Mouse (Mus musculus): ENCODE data around the gene Mcm2. TPM values are rescaled to one million over a fixed set of nuclear protein-coding genes. Genes with fewer than 3 reads are reported as not detected.
A peak's percentile ranks its signal among the peaks of the same experiment; 100 is the strongest.

Gene Mcm2
- polyA plus RNA-seq, 1 experiment, result 8.1 TPM

GRCm38 (mm10) chr6:88860914-88861313 is 37.7 kb downstream of the Mcm2 start:
- H3K36me3 ChIP-seq (ENCODE audit: control insufficient read depth, insufficient read depth, low read length), result no peaks in the 10 kb centered on the region
- H3K27ac ChIP-seq (ENCODE audit: control insufficient read depth, insufficient read depth, low read depth, low read length), result no peak overlapping the region
- no peaks in the 10 kb centered on the region for H3K4me1 ChIP-seq (ENCODE audit: control insufficient read depth, insufficient read depth, low read length)
- TF ChIP-seq POLR2A (IDR thresholded peaks at IDR 0.05; ENCODE audit: control insufficient read depth, low read depth, low read length), result no peak
- peak; percentile 40; the same call in 1 of the 2 replicates for TF ChIP-seq CTCF (IDR thresholded peaks at IDR 0.05; ENCODE audit: control insufficient read depth, insufficient read depth, insufficient replicate concordance, low read depth, low read length)
- H3K4me3 ChIP-seq (ENCODE audit: control insufficient read depth, low read depth, low read length), result no peak overlapping the region
- no peaks in the 10 kb centered on the region for H3K27me3 ChIP-seq (ENCODE audit: control insufficient read depth, insufficient read depth, low read length)

- no peak overlapping the region for H3K4me3 ChIP-seq (ENCODE audit: control insufficient read depth, low read depth, low read length)
- H3K36me3 ChIP-seq (ENCODE audit: control insufficient read depth, insufficient read depth, low read length), result no peaks in the 10 kb centered on the region
- H3K27ac ChIP-seq (ENCODE audit: control insufficient read depth, insufficient read depth, low read depth, low read length), result no peak overlapping the region
- H3K27me3 ChIP-seq (ENCODE audit: control insufficient read depth, insufficient read depth, low read length), result no peaks in the 10 kb centered on the region
- H3K4me1 ChIP-seq (ENCODE audit: control insufficient read depth, insufficient read depth, low read length), result no peaks in the 10 kb centered on the region
- no peak for TF ChIP-seq CTCF (IDR thresholded peaks at IDR 0.05; ENCODE audit: control insufficient read depth, insufficient read depth, insufficient replicate concordance, low read depth, low read length)
- TF ChIP-seq POLR2A (IDR thresholded peaks at IDR 0.05; ENCODE audit: control insufficient read depth, low read depth, low read length), result no peak
These were observed 40.2 kb downstream of the Mcm2 start for GRCm38 (mm10) chr6:88858341-88858740.

- no peak overlapping the region for H3K4me3 ChIP-seq (ENCODE audit: control insufficient read depth, low read depth, low read length)
- no peaks in the 10 kb centered on the region for H3K27me3 ChIP-seq (ENCODE audit: control insufficient read depth, insufficient read depth, low read length)
- no peaks in the 10 kb centered on the region; the same call in 1 of the 2 replicates for H3K4me1 ChIP-seq (ENCODE audit: control insufficient read depth, insufficient read depth, low read length)
- no peak overlapping the region for H3K27ac ChIP-seq (ENCODE audit: control insufficient read depth, insufficient read depth, low read depth, low read length)
- no peaks in the 10 kb centered on the region for H3K36me3 ChIP-seq (ENCODE audit: control insufficient read depth, insufficient read depth, low read length)
- TF ChIP-seq POLR2A (IDR thresholded peaks at IDR 0.05; ENCODE audit: control insufficient read depth, low read depth, low read length) (no peak), CTCF (IDR thresholded peaks at IDR 0.05; ENCODE audit: control insufficient read depth, insufficient read depth, insufficient replicate concordance, low read depth, low read length) (no peak)
These were observed 40.8 kb downstream of the Mcm2 start for GRCm38 (mm10) chr6:88857830-88858229.

GRCm38 (mm10) chr6:88857249-88857648 is 41.3 kb downstream of the Mcm2 start:
- Histone ChIP-seq H3K27me3 (ENCODE audit: control insufficient read depth, insufficient read depth, low read length) (no peaks in the 10 kb centered on the region), H3K4me1 (ENCODE audit: control insufficient read depth, insufficient read depth, low read length) (no peaks in the 10 kb centered on the region; the same call in 1 of the 2 replicates), H3K27ac (ENCODE audit: control insufficient read depth, insufficient read depth, low read depth, low read length) (no peak overlapping the region), H3K36me3 (ENCODE audit: control insufficient read depth, insufficient read depth, low read length) (no peaks in the 10 kb centered on the region), H3K4me3 (ENCODE audit: control insufficient read depth, low read depth, low read length) (no peak overlapping the region)
- TF ChIP-seq POLR2A (IDR thresholded peaks at IDR 0.05; ENCODE audit: control insufficient read depth, low read depth, low read length) (no peak), CTCF (IDR thresholded peaks at IDR 0.05; ENCODE audit: control insufficient read depth, insufficient read depth, insufficient replicate concordance, low read depth, low read length) (no peak)

- no peak overlapping the region for H3K4me3 ChIP-seq (ENCODE audit: control insufficient read depth, low read depth, low read length)
- H3K27me3 ChIP-seq (ENCODE audit: control insufficient read depth, insufficient read depth, low read length), result no peaks in the 10 kb centered on the region
- H3K4me1 ChIP-seq (ENCODE audit: control insufficient read depth, insufficient read depth, low read length), result no peaks in the 10 kb centered on the region; the same call in 1 of the 2 replicates
- H3K27ac ChIP-seq (ENCODE audit: control insufficient read depth, insufficient read depth, low read depth, low read length), result no peak overlapping the region
- no peaks in the 10 kb centered on the region for H3K36me3 ChIP-seq (ENCODE audit: control insufficient read depth, insufficient read depth, low read length)
- TF ChIP-seq POLR2A (IDR thresholded peaks at IDR 0.05; ENCODE audit: control insufficient read depth, low read depth, low read length), result no peak
- TF ChIP-seq CTCF (IDR thresholded peaks at IDR 0.05; ENCODE audit: control insufficient read depth, insufficient read depth, insufficient replicate concordance, low read depth, low read length), result peak; percentile 35; the same call in 1 of the 2 replicates
These were observed 42.9 kb downstream of the Mcm2 start for GRCm38 (mm10) chr6:88855636-88856035.

- H3K4me3 ChIP-seq (ENCODE audit: control insufficient read depth, low read depth, low read length), result no peak overlapping the region
- H3K4me1 ChIP-seq (ENCODE audit: control insufficient read depth, insufficient read depth, low read length), result no peaks in the 10 kb centered on the region; the same call in 1 of the 2 replicates
- H3K36me3 ChIP-seq (ENCODE audit: control insufficient read depth, insufficient read depth, low read length), result no peaks in the 10 kb centered on the region
- TF ChIP-seq CTCF (IDR thresholded peaks at IDR 0.05; ENCODE audit: control insufficient read depth, insufficient read depth, insufficient replicate concordance, low read depth, low read length), result no peak
- no peak for TF ChIP-seq POLR2A (IDR thresholded peaks at IDR 0.05; ENCODE audit: control insufficient read depth, low read depth, low read length)
- no peak overlapping the region for H3K27ac ChIP-seq (ENCODE audit: control insufficient read depth, insufficient read depth, low read depth, low read length)
- H3K27me3 ChIP-seq (ENCODE audit: control insufficient read depth, insufficient read depth, low read length), result no peaks in the 10 kb centered on the region
These were observed 44.1 kb downstream of the Mcm2 start for GRCm38 (mm10) chr6:88854509-88854908.

GRCm38 (mm10) chr6:88850034-88850433 is 48.5 kb downstream of the Mcm2 start:
- TF ChIP-seq POLR2A (IDR thresholded peaks at IDR 0.05; ENCODE audit: control insufficient read depth, low read depth, low read length) (no peak), CTCF (IDR thresholded peaks at IDR 0.05; ENCODE audit: control insufficient read depth, insufficient read depth, insufficient replicate concordance, low read depth, low read length) (no peak)
- H3K27me3 ChIP-seq (ENCODE audit: control insufficient read depth, insufficient read depth, low read length), result no peaks in the 10 kb centered on the region
- H3K36me3 ChIP-seq (ENCODE audit: control insufficient read depth, insufficient read depth, low read length), result no peaks in the 10 kb centered on the region

More at GRCm38 (mm10) chr6:88850034-88850433, 48.5 kb downstream of the Mcm2 start:
- H3K4me1 ChIP-seq (ENCODE audit: control insufficient read depth, insufficient read depth, low read length), result no peaks in the 10 kb centered on the region; the same call in none of the 2 replicates
- no peak overlapping the region for H3K27ac ChIP-seq (ENCODE audit: control insufficient read depth, insufficient read depth, low read depth, low read length)
- H3K4me3 ChIP-seq (ENCODE audit: control insufficient read depth, low read depth, low read length), result no peak overlapping the region

All from testis, adult 2 months (tissue).